Mouse (Mus musculus) MEL (cell line): ENCODE measurements around the gene Slc30a1. TPM values are rescaled to one million over a fixed set of nuclear protein-coding genes. Genes with fewer than 3 reads are reported as not detected.

Experiments used
- DNase-seq: peaks from one replicate; pipeline ENCODE4 v3.0.0; 2011; ENCODE audit warnings: low read depth, low spot score
- H3K27ac ChIP-seq: 2 replicates; pipeline ENCODE4 v1.5.1; 2012; ENCODE audit warnings: low read depth, mild to moderate bottlenecking, control low read depth, low read length, moderate library complexity; ENCODE audit not compliant: control insufficient read depth
- H3K27me3 ChIP-seq, 2 experiments: fragments of 150-350 bp in 1 of 2; sonication (generic) in 1 of 2; 2 replicates each; pipeline ENCODE4 v1.6.1; 2012; ENCODE audit warnings: low read length in 2 of 2, mild to moderate bottlenecking in 2 of 2, improper control_type of control experiment in 1 of 2, moderate library complexity in 1 of 2; ENCODE audit not compliant: insufficient read depth in 2 of 2, control insufficient read depth in 1 of 2
- H3K36me3 ChIP-seq, 2 experiments: 2 replicates each; pipeline ENCODE4 v1.6.1; 2012 to 2014; ENCODE audit warnings: low read length in 2 of 2, improper control_type of control experiment in 1 of 2, inconsistent platforms in 1 of 2, mild to moderate bottlenecking in 1 of 2; ENCODE audit not compliant: insufficient read depth in 2 of 2, control insufficient read depth in 1 of 2
- H3K4me1 ChIP-seq, 2 experiments: fragments of 150-350 bp in 1 of 2; sonication (generic) in 1 of 2; 2 replicates each; pipeline ENCODE4 v1.6.1; 2012; ENCODE audit warnings: low read length in 2 of 2, improper control_type of control experiment in 1 of 2, mild to moderate bottlenecking in 1 of 2; ENCODE audit not compliant: insufficient read depth in 2 of 2, control insufficient read depth in 1 of 2
- H3K4me3 ChIP-seq, 2 experiments: fragments of 150-350 bp in 1 of 2; sonication (generic) in 1 of 2; 2 replicates each; pipeline ENCODE4 v1.5.1; 2012; ENCODE audit warnings: low read depth in 2 of 2, low read length in 2 of 2, mild to moderate bottlenecking in 2 of 2, moderate library complexity in 2 of 2, control low read depth in 1 of 2, improper control_type of control experiment in 1 of 2; ENCODE audit not compliant: control insufficient read depth in 1 of 2, insufficient read depth in 1 of 2
- H3K79me2 ChIP-seq: 2 replicates; pipeline ENCODE4 v1.6.1; 2012; ENCODE audit warnings: mild to moderate bottlenecking, low read length, moderate library complexity; ENCODE audit not compliant: control insufficient read depth, poor library complexity, insufficient read depth
- H3K9ac ChIP-seq: 2 replicates; pipeline ENCODE4 v1.6.1; 2012; ENCODE audit warnings: low read depth, mild to moderate bottlenecking, control low read depth, low read length, moderate library complexity; ENCODE audit not compliant: control insufficient read depth, poor library complexity, severe bottlenecking
- H3K9me3 ChIP-seq: fragments of 150-350 bp; sonication (generic); replicated peaks from 2 replicates; pipeline ENCODE4 v1.6.1; 2012; ENCODE audit warnings: mild to moderate bottlenecking, low read length, improper control_type of control experiment, moderate library complexity; ENCODE audit not compliant: insufficient read depth
- CHD1 ChIP-seq: IDR thresholded peaks from 2 replicates; pipeline ENCODE4 v1.6.1; 2012; ENCODE audit warnings: low read depth, mild to moderate bottlenecking, inconsistent platforms, low read length, improper control_type of control experiment
- ELF1 ChIP-seq: IDR thresholded peaks from 2 replicates; pipeline ENCODE4 v1.6.1; 2014; ENCODE audit warnings: low read depth, mild to moderate bottlenecking, inconsistent platforms, low read length, improper control_type of control experiment, moderate library complexity
- EP300 ChIP-seq, 2 experiments: IDR thresholded peaks; 2 replicates each; pipeline ENCODE4 v1.6.1; 2011; ENCODE audit warnings: improper control_type of control experiment in 2 of 2, low read length in 2 of 2, low read depth in 1 of 2, mild to moderate bottlenecking in 1 of 2
- ETS1 ChIP-seq: IDR thresholded peaks from 2 replicates; pipeline ENCODE4 v1.6.1; 2012; ENCODE audit warnings: low read depth, mild to moderate bottlenecking, inconsistent platforms, low read length, improper control_type of control experiment, moderate library complexity
- GABPA ChIP-seq: IDR thresholded peaks from 2 replicates; pipeline ENCODE4 v1.6.1; 2012; ENCODE audit warnings: low read depth, mild to moderate bottlenecking, inconsistent platforms, low read length, improper control_type of control experiment, moderate library complexity
- GATA1 ChIP-seq: IDR thresholded peaks from 2 replicates; pipeline ENCODE4 v1.6.1; 2011; ENCODE audit warnings: low read depth, low read length, improper control_type of control experiment
- HCFC1 ChIP-seq: IDR thresholded peaks from 2 replicates; pipeline ENCODE4 v1.6.1; 2012; ENCODE audit warnings: low read depth, mild to moderate bottlenecking, inconsistent platforms, low read length, improper control_type of control experiment, moderate library complexity
- JUND ChIP-seq: IDR thresholded peaks from 2 replicates; pipeline ENCODE4 v1.6.1; 2011; ENCODE audit warnings: low read depth, mild to moderate bottlenecking, improper control_type of control experiment, low read length
- MAFK ChIP-seq: IDR thresholded peaks from 2 replicates; pipeline ENCODE4 v1.6.1; 2011; ENCODE audit warnings: low read depth, mild to moderate bottlenecking, low read length, improper control_type of control experiment, borderline replicate concordance
- MAX ChIP-seq: IDR thresholded peaks from 2 replicates; pipeline ENCODE4 v1.6.1; 2011; ENCODE audit warnings: low read length, improper control_type of control experiment
- MXI1 ChIP-seq: IDR thresholded peaks from 2 replicates; pipeline ENCODE4 v1.6.1; 2011; ENCODE audit warnings: mild to moderate bottlenecking, low read depth, low read length, improper control_type of control experiment
- MYC ChIP-seq: IDR thresholded peaks from 2 replicates; pipeline ENCODE4 v1.6.1; 2011; ENCODE audit warnings: low read depth, mild to moderate bottlenecking, low read length, improper control_type of control experiment, moderate library complexity
- NELFE ChIP-seq: IDR thresholded peaks from 2 replicates; pipeline ENCODE4 v1.6.1; 2011; ENCODE audit warnings: low read depth, low read length, improper control_type of control experiment
- NRF1 ChIP-seq: IDR thresholded peaks from 2 replicates; pipeline ENCODE4 v1.6.1; 2014; ENCODE audit warnings: low read depth, mild to moderate bottlenecking, inconsistent platforms, low read length, improper control_type of control experiment, moderate library complexity; ENCODE audit not compliant: poor library complexity, insufficient read depth, severe bottlenecking
- POLR2A ChIP-seq, 2 experiments: IDR thresholded peaks; 2 replicates each; pipeline ENCODE4 v1.6.1; 2011 to 2012; ENCODE audit warnings: low read length in 2 of 2, mild to moderate bottlenecking in 2 of 2, control low read depth in 1 of 2, improper control_type of control experiment in 1 of 2, low read depth in 1 of 2, moderate library complexity in 1 of 2; ENCODE audit not compliant: control insufficient read depth in 1 of 2, insufficient read depth in 1 of 2, poor library complexity in 1 of 2
- POLR2AphosphoS2 ChIP-seq: IDR thresholded peaks from 2 replicates; pipeline ENCODE4 v1.6.1; 2011; ENCODE audit warnings: low read length, improper control_type of control experiment
- TBP ChIP-seq: IDR thresholded peaks from 2 replicates; pipeline ENCODE4 v1.8.0; 2011; ENCODE audit warnings: low read depth, low read length, improper control_type of control experiment
- UBTF ChIP-seq: IDR thresholded peaks from 2 replicates; pipeline ENCODE4 v1.6.1; 2012; ENCODE audit warnings: low read depth, mild to moderate bottlenecking, inconsistent platforms, low read length, improper control_type of control experiment, moderate library complexity, borderline replicate concordance; ENCODE audit not compliant: insufficient read depth
- ZC3H11A ChIP-seq: IDR thresholded peaks from 2 replicates; pipeline ENCODE4 v1.6.1; 2012; ENCODE audit warnings: low read depth, mild to moderate bottlenecking, inconsistent platforms, low read length, improper control_type of control experiment
- ZNF384 ChIP-seq: IDR thresholded peaks from 2 replicates; pipeline ENCODE4 v1.6.1; 2012; ENCODE audit warnings: low read depth, mild to moderate bottlenecking, inconsistent platforms, low read length, improper control_type of control experiment
- polyA plus RNA-seq, 2 experiments: library from polyadenylated mRNA; stranded (reverse) in 1 of 2; unstranded in 1 of 2; fragments of >175 nt in 1 of 2; fragments of >200 nt in 1 of 2; gene quantifications; 2 replicates each; pipeline versions ENCODE4 v1.2.1 to v1.2.4; 2012; ENCODE audit warnings: low replicate concordance in 2 of 2, low read depth in 1 of 2; ENCODE audit not compliant: insufficient read length in 2 of 2, insufficient read depth in 1 of 2, missing spikeins in 1 of 2
- total RNA-seq: library from RNA; depleted of rRNA; stranded (reverse); fragments of 300-350 nt; gene quantifications from 2 replicates; pipeline ENCODE4 v1.2.3, GENCODE M21; 2012

Gene Slc30a1
- total and polyA plus RNA-seq, 3 experiments, result 10.4 to 10.7 TPM; not detected in 1

DNA sequence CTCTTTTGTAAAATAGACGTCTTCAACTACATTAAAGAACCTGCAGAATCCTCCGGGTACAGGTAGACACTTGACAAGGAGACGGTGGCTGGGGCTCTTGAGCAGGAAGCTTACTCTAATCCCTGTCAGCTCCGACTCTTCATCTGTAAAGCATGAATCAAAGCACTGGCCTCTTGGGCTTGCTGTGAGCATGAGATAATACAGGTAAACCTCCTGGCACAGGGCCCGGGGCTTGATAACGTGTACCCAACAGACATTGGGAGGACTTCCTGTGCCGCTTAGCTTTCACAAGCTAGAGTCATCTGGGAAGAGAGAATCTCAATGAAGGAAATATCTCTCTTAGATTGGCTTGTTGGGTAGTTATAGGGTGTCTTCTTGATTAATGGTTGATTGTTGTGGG is 31.6 kb upstream of the Slc30a1 start (continued):
- TF ChIP-seq UBTF, result no peak
- TF ChIP-seq HCFC1, result peak; percentile 8; the same call in 1 of the 2 replicates

DNA sequence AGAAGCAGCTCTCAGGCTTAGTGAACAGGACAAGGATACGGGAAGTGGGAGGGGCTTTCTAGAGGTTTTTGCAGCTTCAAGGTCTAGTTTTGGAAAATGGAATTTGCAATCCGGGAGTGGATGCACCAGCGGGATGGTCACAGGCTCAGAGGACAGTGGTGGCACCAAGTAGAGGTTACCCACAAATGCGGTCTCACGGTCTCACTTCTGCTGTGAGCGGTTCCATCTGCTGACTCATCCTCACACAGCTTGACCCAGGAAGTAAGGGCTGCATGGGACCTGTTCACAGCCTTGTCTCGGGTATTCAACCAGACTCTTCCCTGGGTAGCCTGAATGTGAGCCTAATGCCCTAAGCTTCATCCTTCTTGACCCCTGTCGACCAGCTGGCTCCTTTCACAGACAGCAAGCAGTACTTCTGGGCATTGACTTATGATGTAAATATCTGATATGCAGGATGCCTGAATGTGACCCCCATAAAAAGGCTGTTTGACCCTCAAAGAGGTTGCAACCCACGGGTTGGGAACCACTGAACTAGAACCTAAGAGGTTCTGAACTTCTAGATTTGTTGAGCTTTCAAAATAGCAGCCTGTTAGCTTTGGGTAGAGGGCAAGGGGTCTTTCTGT is 30.8 kb upstream of the Slc30a1 start:
- peak; percentile 49; the same call in 1 of the 2 replicates for TF ChIP-seq HCFC1
- TF ChIP-seq JUND, result peak; percentile 54; the same call in 1 of the 2 replicates
- TF ChIP-seq UBTF, result 0 out of 2 replicates have a peak, but pooled peaks have one; percentile 25
- peak; percentile 58; the same call in 1 of the 2 replicates for TF ChIP-seq MAFK
- TF ChIP-seq GABPA, result peak; percentile 79; the same call in 1 of the 2 replicates
- no peak for TF ChIP-seq ZNF384
- peak; percentile 56; the same call in 1 of the 2 replicates for TF ChIP-seq ETS1
- peak; percentile 46; the same call in 1 of the 2 replicates for TF ChIP-seq NELFE
- TF ChIP-seq NRF1, result no peak
- TF ChIP-seq MAX, result 0 out of 2 replicates have a peak, but pooled peaks have one; percentile 37
- TF ChIP-seq MXI1, result no peak; the same call in 1 of the 2 replicates
- no peak for TF ChIP-seq POLR2AphosphoS2
- TF ChIP-seq MYC, result peak; percentile 65; the same call in 1 of the 2 replicates
- TF ChIP-seq POLR2A (IDR thresholded peaks at IDR 0.05; ENCODE audit: control insufficient read depth in 1 of 2, insufficient read depth in 1 of 2, low read depth in 1 of 2, low read length in 2 of 2, poor library complexity in 1 of 2), result peak in 1 of 2 experiments; percentile 71; a peak in 2 of 4 replicates
- TF ChIP-seq GATA1, result 0 out of 2 replicates have a peak, but pooled peaks have one; percentile 2
- 0 out of 2 replicates have a peak, but pooled peaks have one; percentile 7 for TF ChIP-seq ZC3H11A
- TF ChIP-seq ELF1, result peak; percentile 88
- TF ChIP-seq CHD1, result peak; percentile 56; the same call in 1 of the 2 replicates
- peak; percentile 69 for TF ChIP-seq TBP
- TF ChIP-seq EP300 (IDR thresholded peaks at IDR 0.05; ENCODE audit: low read depth in 1 of 2, low read length in 2 of 2), result peak; percentile 30 to 55; a peak in 2 of 4 replicates
- peaks cover 0 to 30% of the 10 kb centered on the region in 2 experiments; a peak in 3 of 4 replicates for H3K4me1 ChIP-seq
- H3K9me3 ChIP-seq, result no peaks in the 10 kb centered on the region
- DNase-seq, result peak; percentile 86
- H3K9ac ChIP-seq, result peak overlapping the region; percentile 58
- peak overlapping the region; percentile 38 to 48 for H3K4me3 ChIP-seq
- H3K79me2 ChIP-seq, result no peaks in the 10 kb centered on the region
- H3K27me3 ChIP-seq, result no peaks in the 10 kb centered on the region
- peaks cover 0 to 12% of the 10 kb centered on the region in 2 experiments; a peak in 2 of 4 replicates for H3K36me3 ChIP-seq
- H3K27ac ChIP-seq, result peak overlapping the region; percentile 74
